Mouse (Mus musculus): Measurements from ENCODE around the gene Arrb1. TPM values are rescaled to one million over a fixed set of nuclear protein-coding genes. Genes with fewer than 3 reads are reported as not detected.
A peak's percentile ranks its signal among the peaks of the same experiment; 100 is the strongest.

Gene Arrb1
- polyA plus RNA-seq, 1 experiment from 2014 or later = 16.6 TPM

- WGBS = 48% methylated on average over 7 of the region's 7 CpGs
- no peak for ATAC-seq (ENCODE audit: low FRiP score)
- Histone ChIP-seq H3K27ac (replicated peaks) (no peak overlapping the region), H3K4me3 (replicated peaks) (no peak overlapping the region), H3K36me3 (peaks cover 24% of the 10 kb centered on the region), H3K27me3 (replicated peaks) (no peaks in the 10 kb centered on the region), H3K4me1 (peaks cover 34% of the 10 kb centered on the region), H3K9ac (replicated peaks) (no peak overlapping the region), H3K4me2 (no peak overlapping the region), H3K9me3 (replicated peaks) (no peaks in the 10 kb centered on the region)
These were observed 47.0 kb downstream of the Arrb1 start for GRCm38 (mm10) chr7:99582306-99582705.

DNA sequence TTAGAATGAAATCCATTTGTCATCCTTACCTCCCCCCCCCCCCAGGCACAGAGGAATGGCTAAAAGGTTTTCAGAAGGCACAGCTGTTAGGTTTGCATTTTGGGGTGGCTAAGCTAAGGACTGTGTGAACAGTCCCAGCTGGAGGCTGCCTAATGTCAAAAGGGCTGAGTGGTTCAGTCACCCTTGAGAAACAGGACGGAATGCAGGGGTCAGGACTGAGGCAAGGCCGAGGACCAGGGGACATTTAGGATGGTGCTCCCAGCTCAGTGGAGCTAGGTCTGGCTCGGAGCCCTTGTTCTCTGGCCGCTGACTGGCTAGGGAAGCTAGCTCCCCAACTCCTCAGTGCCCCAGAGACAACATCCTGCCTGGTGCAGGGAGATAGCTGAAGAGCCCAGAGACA, 47.6 kb downstream of the Arrb1 start:
- H3K4me2 ChIP-seq = no peak overlapping the region
- WGBS = 30% methylated on average over 4 of the region's 4 CpGs
- peaks cover 29% of the 10 kb centered on the region for H3K36me3 ChIP-seq
- no peak overlapping the region for H3K27ac ChIP-seq (replicated peaks)
- H3K9ac ChIP-seq (replicated peaks) = no peak overlapping the region
- ATAC-seq (ENCODE audit: low FRiP score) = no peak
- no peaks in the 10 kb centered on the region for H3K27me3 ChIP-seq (replicated peaks)
- peaks cover 34% of the 10 kb centered on the region for H3K4me1 ChIP-seq
- no peak overlapping the region for H3K4me3 ChIP-seq (replicated peaks)
- H3K9me3 ChIP-seq (replicated peaks) = no peaks in the 10 kb centered on the region

DNA sequence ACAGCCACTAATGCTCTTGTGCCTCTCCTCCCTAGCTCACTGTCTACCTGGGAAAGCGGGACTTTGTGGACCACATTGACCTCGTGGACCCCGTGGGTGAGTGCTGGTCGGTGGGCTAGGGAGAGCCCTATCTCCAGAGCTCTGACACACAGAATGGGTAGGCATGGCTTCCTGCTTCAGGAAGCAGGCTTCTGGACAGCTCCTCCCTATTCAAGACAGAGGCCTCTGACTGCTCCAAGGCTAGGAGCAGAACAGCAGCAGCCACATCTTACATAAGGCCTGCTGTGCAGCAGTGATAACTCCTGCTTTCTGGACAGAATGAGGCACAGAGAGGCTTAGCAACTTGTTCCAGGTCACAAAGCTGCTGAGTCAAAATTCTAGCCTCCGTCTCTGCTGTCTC, 48.4 kb downstream of the Arrb1 start:
- WGBS = 88% methylated on average over 5 of the region's 5 CpGs
- H3K36me3 ChIP-seq = peaks cover 36% of the 10 kb centered on the region
- H3K4me3 ChIP-seq (replicated peaks) = no peak overlapping the region
- H3K4me1 ChIP-seq = peaks cover 34% of the 10 kb centered on the region
- no peak overlapping the region for H3K27ac ChIP-seq (replicated peaks)
- H3K9me3 ChIP-seq (replicated peaks) = no peaks in the 10 kb centered on the region
- no peak overlapping the region for H3K9ac ChIP-seq (replicated peaks)
- no peaks in the 10 kb centered on the region for H3K27me3 ChIP-seq (replicated peaks)
- no peak for ATAC-seq (ENCODE audit: low FRiP score)
- no peak overlapping the region for H3K4me2 ChIP-seq

- Histone ChIP-seq H3K27ac (replicated peaks) (no peak overlapping the region), H3K9me3 (replicated peaks) (no peaks in the 10 kb centered on the region), H3K36me3 (peaks cover 48% of the 10 kb centered on the region), H3K27me3 (replicated peaks) (no peaks in the 10 kb centered on the region), H3K4me3 (replicated peaks) (no peak overlapping the region), H3K4me2 (no peak overlapping the region), H3K9ac (replicated peaks) (no peak overlapping the region), H3K4me1 (peaks cover 14% of the 10 kb centered on the region)
- WGBS = 79% methylated on average over 8 of the region's 8 CpGs
- ATAC-seq (ENCODE audit: low FRiP score) = no peak
These were observed 50.7 kb downstream of the Arrb1 start for GRCm38 (mm10) chr7:99585976-99586375.

GRCm38 (mm10) chr7:99590064-99590463, 54.8 kb downstream of the Arrb1 start:
- Histone ChIP-seq H3K4me3 (replicated peaks) (no peak overlapping the region), H3K36me3 (peaks cover 76% of the 10 kb centered on the region), H3K4me1 (0 out of 2 replicates have a peak, but pooled peaks cover 2% of the 10 kb centered on the region), H3K9ac (replicated peaks) (no peak overlapping the region), H3K27me3 (replicated peaks) (no peaks in the 10 kb centered on the region), H3K4me2 (no peak overlapping the region), H3K27ac (replicated peaks) (no peak overlapping the region), H3K9me3 (replicated peaks) (no peaks in the 10 kb centered on the region)
- 5% methylated on average over 3 of the region's 3 CpGs for WGBS
- ATAC-seq (ENCODE audit: low FRiP score) = peak; percentile 42; the same call in 1 of the 2 replicates

GRCm38 (mm10) chr7:99590646-99591045, 55.4 kb downstream of the Arrb1 start:
- Histone ChIP-seq H3K9ac (replicated peaks) (no peak overlapping the region), H3K4me3 (replicated peaks) (no peak overlapping the region), H3K27me3 (replicated peaks) (no peaks in the 10 kb centered on the region), H3K4me2 (no peak overlapping the region), H3K27ac (replicated peaks) (no peak overlapping the region), H3K36me3 (peaks cover 76% of the 10 kb centered on the region), H3K9me3 (replicated peaks) (no peaks in the 10 kb centered on the region), H3K4me1 (0 out of 2 replicates have a peak, but pooled peaks cover 2% of the 10 kb centered on the region)
- no peak for ATAC-seq (ENCODE audit: low FRiP score)
- WGBS = 47% methylated on average over 5 of the region's 5 CpGs

GRCm38 (mm10) chr7:99592669-99593068, 57.4 kb downstream of the Arrb1 start:
- no peaks in the 10 kb centered on the region for H3K9me3 ChIP-seq (replicated peaks)
- no peak overlapping the region for H3K9ac ChIP-seq (replicated peaks)
- no peaks in the 10 kb centered on the region for H3K27me3 ChIP-seq (replicated peaks)
- peaks cover 86% of the 10 kb centered on the region for H3K36me3 ChIP-seq
- no peak overlapping the region for H3K4me2 ChIP-seq
- H3K4me1 ChIP-seq = no peaks in the 10 kb centered on the region
- WGBS = 97% methylated on average over 3 of the region's 3 CpGs
- ATAC-seq (ENCODE audit: low FRiP score) = no peak
- no peak overlapping the region for H3K27ac ChIP-seq (replicated peaks)
- H3K4me3 ChIP-seq (replicated peaks) = no peak overlapping the region

DNA sequence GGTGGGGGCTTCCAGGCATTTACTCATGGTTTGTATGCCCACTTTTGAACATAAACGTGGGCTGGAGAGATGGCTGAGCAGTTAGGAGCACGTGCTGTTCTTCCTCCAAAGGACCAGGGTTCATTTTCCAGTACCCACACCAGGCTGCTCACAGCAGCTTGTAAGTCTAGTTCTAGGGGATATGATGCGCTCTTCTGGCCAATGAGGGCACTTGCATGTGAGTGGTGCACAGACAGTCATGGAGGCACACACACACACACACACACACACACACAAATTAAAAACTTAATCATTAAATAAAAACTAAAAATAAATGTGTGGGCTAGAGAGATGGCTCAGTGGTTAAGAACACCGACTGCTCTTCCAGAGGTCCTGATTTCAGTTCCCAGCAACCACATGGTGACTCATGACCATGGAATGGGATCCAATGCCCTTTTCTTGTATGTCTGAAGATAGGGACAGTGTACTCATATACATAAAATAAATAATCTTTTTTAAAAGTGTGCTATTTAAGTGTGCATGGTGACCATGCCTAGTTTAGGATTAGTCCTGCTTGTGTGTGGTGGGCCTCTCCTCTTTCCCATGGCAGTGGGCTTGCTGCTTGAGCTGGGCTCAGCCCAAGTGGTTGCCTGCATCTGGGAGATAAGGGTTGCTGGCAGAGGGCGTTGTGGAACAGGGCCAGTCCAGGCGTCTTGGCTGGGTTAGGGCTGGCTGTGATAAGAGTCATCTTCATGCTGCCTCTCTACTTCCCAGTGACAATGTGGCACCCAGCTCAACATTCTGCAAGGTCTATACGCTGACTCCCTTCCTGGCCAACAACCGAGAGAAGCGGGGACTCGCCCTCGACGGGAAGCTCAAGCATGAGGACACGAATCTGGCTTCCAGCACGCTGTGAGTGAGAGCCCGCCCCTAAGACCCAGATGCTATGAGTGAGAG, 58.9 kb downstream of the Arrb1 start:
- Histone ChIP-seq H3K4me2 (no peak overlapping the region), H3K9ac (replicated peaks) (no peak overlapping the region), H3K27ac (replicated peaks) (no peak overlapping the region), H3K4me3 (replicated peaks) (no peak overlapping the region), H3K27me3 (replicated peaks) (no peaks in the 10 kb centered on the region), H3K9me3 (replicated peaks) (no peaks in the 10 kb centered on the region), H3K36me3 (peaks cover 86% of the 10 kb centered on the region), H3K4me1 (no peaks in the 10 kb centered on the region)
- WGBS = 93% methylated on average over 15 of the region's 15 CpGs
- no peak for ATAC-seq (ENCODE audit: low FRiP score)

- H3K4me3 ChIP-seq (replicated peaks) = no peak overlapping the region
- H3K9ac ChIP-seq (replicated peaks) = no peak overlapping the region
- no peak for ATAC-seq (ENCODE audit: low FRiP score)
- peaks cover 95% of the 10 kb centered on the region for H3K36me3 ChIP-seq
- H3K4me1 ChIP-seq = no peaks in the 10 kb centered on the region
- 78% methylated on average over 4 of the region's 4 CpGs for WGBS
- no peak overlapping the region for H3K27ac ChIP-seq (replicated peaks)
- H3K4me2 ChIP-seq = no peak overlapping the region
- no peaks in the 10 kb centered on the region for H3K9me3 ChIP-seq (replicated peaks)
- H3K27me3 ChIP-seq (replicated peaks) = no peaks in the 10 kb centered on the region
These were observed 63.5 kb downstream of the Arrb1 start for GRCm38 (mm10) chr7:99598722-99599121.

- WGBS = 87% methylated on average over 8 of the region's 8 CpGs
- Histone ChIP-seq H3K4me1 (no peaks in the 10 kb centered on the region), H3K9ac (replicated peaks) (no peak overlapping the region), H3K27ac (replicated peaks) (no peak overlapping the region), H3K9me3 (replicated peaks) (no peaks in the 10 kb centered on the region), H3K4me3 (replicated peaks) (no peak overlapping the region), H3K4me2 (no peak overlapping the region), H3K27me3 (replicated peaks) (no peaks in the 10 kb centered on the region), H3K36me3 (peaks cover 63% of the 10 kb centered on the region)
- ATAC-seq (ENCODE audit: low FRiP score) = no peak
These were observed 68.8 kb downstream of the Arrb1 start for GRCm38 (mm10) chr7:99603875-99604662.

DNA sequence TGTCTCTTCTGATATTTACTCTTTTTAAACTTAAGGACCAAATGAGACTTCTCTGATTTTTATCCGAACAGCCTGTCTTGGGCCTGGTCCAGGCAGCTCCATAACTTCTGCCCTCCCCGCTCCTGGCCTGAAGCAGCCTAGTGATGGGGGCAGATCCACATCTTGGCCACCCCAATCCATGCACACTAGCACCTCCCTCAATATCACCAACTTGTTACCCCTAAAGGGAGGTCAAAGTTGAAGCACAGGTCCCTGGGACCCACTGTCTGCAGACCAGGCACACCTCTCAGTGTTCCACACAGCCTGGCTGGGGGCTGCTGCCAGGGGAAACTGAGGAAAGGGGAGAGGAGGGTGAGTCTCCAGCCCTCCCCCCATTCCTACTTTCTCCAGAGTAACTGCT, 69.8 kb downstream of the Arrb1 start:
- H3K9me3 ChIP-seq (replicated peaks) = no peaks in the 10 kb centered on the region
- no peaks in the 10 kb centered on the region for H3K27me3 ChIP-seq (replicated peaks)
- WGBS = 94% methylated on average over 2 of the region's 2 CpGs
- no peak overlapping the region for H3K4me2 ChIP-seq
- H3K36me3 ChIP-seq = peaks cover 55% of the 10 kb centered on the region
- H3K4me1 ChIP-seq = no peaks in the 10 kb centered on the region
- no peak overlapping the region for H3K9ac ChIP-seq (replicated peaks)
- H3K27ac ChIP-seq (replicated peaks) = no peak overlapping the region
- no peak overlapping the region for H3K4me3 ChIP-seq (replicated peaks)
- no peak for ATAC-seq (ENCODE audit: low FRiP score)

DNA sequence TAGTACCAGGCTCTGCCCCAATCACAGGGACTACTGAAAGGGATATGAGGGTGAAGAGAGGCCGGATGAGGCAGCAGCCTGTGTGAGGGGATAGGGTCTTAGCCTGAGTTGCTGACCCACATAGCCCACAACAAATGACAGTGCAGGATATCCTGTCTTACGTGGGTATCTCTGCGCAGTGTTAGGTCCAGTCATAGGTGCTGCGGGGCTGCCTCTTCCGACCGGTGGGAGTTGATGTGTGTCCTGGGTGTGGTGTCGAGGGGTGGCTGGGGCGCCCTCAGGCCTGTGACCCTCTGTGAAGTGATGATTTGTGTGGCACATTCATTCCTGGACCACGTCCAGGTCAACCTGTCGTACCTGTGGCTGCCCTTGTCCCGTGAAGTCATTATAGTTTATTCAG, 71.0 kb downstream of the Arrb1 start:
- no peaks in the 10 kb centered on the region for H3K9me3 ChIP-seq (replicated peaks)
- no peaks in the 10 kb centered on the region for H3K27me3 ChIP-seq (replicated peaks)
- no peak overlapping the region for H3K4me3 ChIP-seq (replicated peaks)
- no peak overlapping the region for H3K27ac ChIP-seq (replicated peaks)
- no peak for ATAC-seq (ENCODE audit: low FRiP score)
- no peak overlapping the region for H3K4me2 ChIP-seq
- 85% methylated on average over 11 of the region's 11 CpGs for WGBS
- no peaks in the 10 kb centered on the region for H3K4me1 ChIP-seq
- peaks cover 42% of the 10 kb centered on the region for H3K36me3 ChIP-seq
- no peak overlapping the region for H3K9ac ChIP-seq (replicated peaks)

All from neural tube, embryonic 15.5 days (tissue).